Mouse (Mus musculus) myocyte (in vitro differentiated cells): ENCODE measurements around the gene Nfx1. TPM values are rescaled to one million over a fixed set of nuclear protein-coding genes. Genes with fewer than 3 reads are reported as not detected.

Source experiments
- H3K27me3 ChIP-seq: one replicate; pipeline ENCODE4 v1.6.1; 2011; ENCODE audit not compliant: control insufficient read depth, insufficient read depth, insufficient read length
- H3K36me3 ChIP-seq: one replicate; pipeline ENCODE4 v1.6.1; 2011; ENCODE audit not compliant: control insufficient read depth, insufficient read depth
- H3K4me2 ChIP-seq: one replicate; pipeline ENCODE4 v1.6.1; 2011; ENCODE audit warnings: low read depth, control low read depth
- H3K4me3 ChIP-seq: one replicate; pipeline ENCODE4 v1.5.1; 2011; ENCODE audit warnings: mild to moderate bottlenecking, control low read depth, moderate library complexity
- H3K79me2 ChIP-seq: one replicate; pipeline ENCODE4 v1.6.1; 2011; ENCODE audit not compliant: control insufficient read depth, insufficient read depth
- H3ac ChIP-seq: one replicate; pipeline ENCODE4 v1.6.1; 2011; ENCODE audit not compliant: control insufficient read depth, insufficient read length
- CEBPB ChIP-seq: IDR thresholded peaks from 2 replicates; pipeline ENCODE4 v1.6.1; 2011; ENCODE audit warnings: mild to moderate bottlenecking, moderate library complexity; ENCODE audit not compliant: poor library complexity, insufficient read depth, severe bottlenecking
- E2F4 ChIP-seq: IDR thresholded peaks from one replicate; pipeline ENCODE4 v1.6.1; 2011; ENCODE audit warnings: mild to moderate bottlenecking, control low read depth, moderate library complexity; ENCODE audit not compliant: insufficient read depth
- MAX ChIP-seq: IDR thresholded peaks from one replicate; pipeline ENCODE4 v1.6.1; 2011; ENCODE audit warnings: low read depth, mild to moderate bottlenecking, control low read depth
- MYOD1 ChIP-seq, 3 experiments: IDR thresholded peaks; one replicate each; pipeline ENCODE4 v1.6.1; 2011; ENCODE audit warnings: control low read depth in 2 of 3, low read depth in 2 of 3, mild to moderate bottlenecking in 2 of 3, moderate library complexity in 1 of 3; ENCODE audit not compliant: insufficient read length in 2 of 3, control insufficient read depth in 1 of 3
- MYOG ChIP-seq, 3 experiments: IDR thresholded peaks; one replicate each; pipeline ENCODE4 v1.6.1; 2011; ENCODE audit warnings: control low read depth in 2 of 3, low read depth in 2 of 3, mild to moderate bottlenecking in 2 of 3; ENCODE audit not compliant: insufficient read length in 2 of 3, control insufficient read depth in 1 of 3, insufficient read depth in 1 of 3
- POLR2A ChIP-seq: IDR thresholded peaks from one replicate; pipeline ENCODE4 v1.6.1; 2011; ENCODE audit warnings: low read depth, mild to moderate bottlenecking, control low read depth, moderate library complexity; ENCODE audit not compliant: insufficient read length
- POLR2AphosphoS2 ChIP-seq: IDR thresholded peaks from one replicate; pipeline ENCODE4 v1.6.1; 2011; ENCODE audit warnings: low read depth, control low read depth; ENCODE audit not compliant: insufficient read length
- REST ChIP-seq: IDR thresholded peaks from one replicate; pipeline ENCODE4 v1.6.1; 2011; ENCODE audit warnings: mild to moderate bottlenecking, control low read depth, moderate library complexity; ENCODE audit not compliant: insufficient read depth, insufficient read length
- SRF ChIP-seq: IDR thresholded peaks from one replicate; pipeline ENCODE4 v1.6.1; 2011; ENCODE audit warnings: low read depth; ENCODE audit not compliant: control insufficient read depth, insufficient read length
- TCF12 ChIP-seq: IDR thresholded peaks from one replicate; pipeline ENCODE4 v1.6.1; 2011; ENCODE audit warnings: mild to moderate bottlenecking, control low read depth; ENCODE audit not compliant: poor library complexity, insufficient read depth, severe bottlenecking
- TCF3 ChIP-seq: IDR thresholded peaks from one replicate; pipeline ENCODE4 v1.6.1; 2011; ENCODE audit warnings: low read depth, control low read depth; ENCODE audit not compliant: insufficient read length
- USF1 ChIP-seq: IDR thresholded peaks from one replicate; pipeline ENCODE4 v1.6.1; 2011; ENCODE audit warnings: low read depth, mild to moderate bottlenecking, control low read depth, moderate library complexity
- polyA plus RNA-seq: library from polyadenylated mRNA; unstranded; fragments of >200 nt; fragmentation: generic; extraction: Trizol; gene quantifications from one replicate; pipeline ENCODE4 v1.2.1, GENCODE M21; 2012; ENCODE audit warnings: missing spikeins

Gene Nfx1
- polyA plus RNA-seq, 1 experiment, result 27.0 TPM

DNA sequence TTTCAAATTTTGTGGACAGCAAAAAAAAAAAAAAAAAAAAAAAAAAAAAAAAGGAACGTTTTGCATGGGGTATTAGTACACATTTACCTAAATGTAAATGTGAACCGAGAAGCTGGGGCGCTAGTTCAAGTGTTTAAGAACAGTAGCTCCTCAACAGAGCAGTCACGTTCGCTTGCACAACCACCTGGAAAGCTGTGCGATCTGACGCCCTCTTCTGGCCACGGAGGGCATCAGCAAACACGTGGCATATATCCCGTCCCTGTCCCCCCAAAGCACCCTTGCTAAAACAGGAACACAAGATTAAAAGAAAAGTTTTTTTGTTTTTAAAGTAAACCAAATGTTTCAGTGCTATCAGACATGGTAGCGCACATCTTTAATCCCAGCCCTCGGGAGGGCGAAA lies 1.0 kb downstream of the Nfx1 start:
- Histone ChIP-seq H3K27me3 (no peaks in the 10 kb centered on the region), H3ac (peak overlapping the region; percentile 47), H3K79me2 (peaks cover 50% of the 10 kb centered on the region), H3K36me3 (peaks cover 3% of the 10 kb centered on the region), H3K4me3 (peak overlapping the region; percentile 91), H3K4me2 (peak overlapping the region; percentile 56)
- TF ChIP-seq REST (no peak), USF1 (peak; percentile 42), CEBPB (peak; percentile 55; the same call in 1 of the 2 replicates)

GRCm38 (mm10) chr4:40974011-40974410 lies 3.3 kb downstream of the Nfx1 start:
- Histone ChIP-seq H3K79me2 (peaks cover 68% of the 10 kb centered on the region), H3K27me3 (no peaks in the 10 kb centered on the region), H3K4me3 (no peak overlapping the region), H3K36me3 (peaks cover 22% of the 10 kb centered on the region), H3K4me2 (no peak overlapping the region), H3ac (no peak overlapping the region)
- no peak for TF ChIP-seq SRF
- no peak for TF ChIP-seq REST
- TF ChIP-seq USF1, result no peak
- TF ChIP-seq MYOD1 (IDR thresholded peaks at IDR 0.05; ENCODE audit: control insufficient read depth in 1 of 3, insufficient read length in 2 of 3, low read depth in 2 of 3), result no peak
- no peak for TF ChIP-seq CEBPB
- TF ChIP-seq POLR2AphosphoS2, result no peak
- TF ChIP-seq MAX, result no peak
- no peak for TF ChIP-seq TCF3

DNA sequence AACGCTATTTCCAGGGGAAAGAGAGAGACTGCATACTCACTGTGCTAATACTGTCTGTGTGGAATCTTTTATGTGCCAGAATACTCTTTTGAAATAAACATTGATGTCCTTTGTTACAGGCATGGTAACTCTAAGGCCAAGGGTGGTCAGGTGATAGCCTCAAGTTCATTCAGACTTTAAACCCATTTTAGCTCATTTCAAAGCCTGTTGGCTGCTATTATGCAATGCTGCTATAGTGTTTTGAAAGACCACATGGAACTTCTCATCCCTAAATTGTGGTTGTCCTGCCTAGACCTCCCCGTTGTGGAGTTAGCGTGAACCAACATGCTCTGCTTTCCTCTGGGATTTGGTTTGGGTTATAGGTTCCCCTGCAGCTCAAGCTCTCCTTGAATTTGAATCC lies 5.0 kb downstream of the Nfx1 start:
- Histone ChIP-seq H3K27me3 (no peaks in the 10 kb centered on the region), H3K4me3 (no peak overlapping the region), H3K4me2 (no peak overlapping the region), H3ac (no peak overlapping the region), H3K36me3 (peaks cover 39% of the 10 kb centered on the region), H3K79me2 (peaks cover 74% of the 10 kb centered on the region)
- TF ChIP-seq MYOD1 (IDR thresholded peaks at IDR 0.05; ENCODE audit: control insufficient read depth in 1 of 3, insufficient read length in 2 of 3, low read depth in 2 of 3) (no peak), MYOG (IDR thresholded peaks at IDR 0.05; ENCODE audit: control insufficient read depth in 1 of 3, insufficient read depth in 1 of 3, insufficient read length in 2 of 3, low read depth in 2 of 3) (no peak), E2F4 (no peak), TCF3 (no peak), TCF12 (no peak), MAX (no peak), USF1 (no peak), POLR2A (no peak), SRF (no peak), POLR2AphosphoS2 (no peak), REST (no peak), CEBPB (no peak)

- H3K79me2 ChIP-seq, result peaks cover 72% of the 10 kb centered on the region
These were observed 5.9 kb downstream of the Nfx1 start for GRCm38 (mm10) chr4:40976651-40977050.

DNA sequence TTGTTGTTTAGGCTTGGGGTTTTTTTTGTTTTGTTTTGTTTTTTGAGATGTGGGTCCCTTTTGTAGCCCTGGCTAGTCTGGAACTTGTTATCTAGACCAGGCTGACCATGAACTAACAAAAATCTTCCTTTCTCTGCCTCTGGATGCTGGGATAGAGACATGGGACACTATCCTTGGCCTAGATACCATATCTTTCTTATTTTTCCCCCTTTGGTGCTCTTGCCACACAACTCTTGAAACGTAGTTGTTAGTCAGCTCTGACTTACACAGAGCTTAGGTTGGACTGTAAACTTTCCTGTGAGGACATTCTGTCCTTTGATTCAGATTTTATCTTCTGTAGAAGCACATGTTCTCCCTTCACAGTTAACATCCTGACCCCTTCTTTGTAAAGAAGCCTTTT lies 8.7 kb downstream of the Nfx1 start:
- H3K27me3 ChIP-seq, result no peaks in the 10 kb centered on the region
- peaks cover 49% of the 10 kb centered on the region for H3K36me3 ChIP-seq
- H3K79me2 ChIP-seq, result peaks cover 44% of the 10 kb centered on the region
- H3ac ChIP-seq, result no peak overlapping the region
- TF ChIP-seq MAX (no peak), CEBPB (no peak), POLR2A (no peak), REST (no peak), USF1 (no peak)
- H3K4me2 ChIP-seq, result no peak overlapping the region
- H3K4me3 ChIP-seq, result no peak overlapping the region

More at GRCm38 (mm10) chr4:40976651-40977050, 5.9 kb downstream of the Nfx1 start:
- TF ChIP-seq TCF3 (no peak), MYOD1 (IDR thresholded peaks at IDR 0.05; ENCODE audit: control insufficient read depth in 1 of 3, insufficient read length in 2 of 3, low read depth in 2 of 3) (no peak), MYOG (IDR thresholded peaks at IDR 0.05; ENCODE audit: control insufficient read depth in 1 of 3, insufficient read depth in 1 of 3, insufficient read length in 2 of 3, low read depth in 2 of 3) (no peak), E2F4 (no peak), SRF (no peak), CEBPB (no peak), POLR2A (no peak), MAX (no peak), REST (no peak), POLR2AphosphoS2 (no peak), USF1 (no peak), TCF12 (no peak)
- Histone ChIP-seq H3K4me2 (no peak overlapping the region), H3ac (no peak overlapping the region), H3K36me3 (peaks cover 44% of the 10 kb centered on the region), H3K4me3 (no peak overlapping the region), H3K27me3 (no peaks in the 10 kb centered on the region)
